Mouse (Mus musculus): ENCODE results near the gene March6.

The March6 gene

DNA sequence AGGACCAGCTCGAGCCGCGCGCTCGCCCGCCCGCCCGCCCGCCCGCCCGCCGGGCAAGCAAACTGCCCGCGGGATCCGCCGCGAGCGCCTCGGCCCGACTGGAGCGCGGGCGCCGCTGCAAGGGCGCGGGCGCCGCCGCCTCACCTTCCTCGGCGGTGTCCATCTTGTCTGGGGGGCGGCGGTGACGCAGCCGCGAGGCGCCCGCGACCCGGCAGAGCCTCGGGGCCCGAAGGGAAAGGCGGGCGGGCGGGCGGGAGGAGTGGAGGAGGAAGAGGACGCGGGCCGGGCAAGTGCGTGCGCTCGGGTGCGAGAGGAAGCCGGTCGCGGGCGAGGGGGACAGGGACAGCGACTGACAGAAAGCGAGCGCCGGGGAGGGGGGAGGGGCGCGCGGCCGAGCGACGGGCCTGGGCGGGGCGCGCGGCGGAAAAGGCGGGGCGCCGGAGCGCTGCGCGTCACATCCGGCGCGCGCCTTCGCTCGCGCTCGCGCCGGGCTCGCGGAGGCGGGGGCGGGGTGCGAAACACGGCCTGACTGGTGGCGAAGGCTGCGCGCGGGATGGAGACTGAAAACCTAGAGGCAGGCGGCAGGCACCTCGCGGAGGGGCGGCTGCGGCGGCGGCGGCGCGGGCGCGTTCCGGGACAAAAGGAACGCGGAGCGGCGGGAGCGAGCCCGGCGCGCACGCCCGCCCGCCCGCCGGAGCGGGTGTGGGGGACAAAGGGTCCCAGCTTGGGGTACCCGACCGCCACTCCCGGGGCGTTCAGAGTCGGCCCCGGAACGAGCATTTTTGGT, at the start of gene March6:
TSS of gene March6 (minus strand) at position 395 of the 787 bp plus-strand sequence.
- peak; percentile 95 for DNase-seq (ENCODE audit: low read depth)

DNA sequence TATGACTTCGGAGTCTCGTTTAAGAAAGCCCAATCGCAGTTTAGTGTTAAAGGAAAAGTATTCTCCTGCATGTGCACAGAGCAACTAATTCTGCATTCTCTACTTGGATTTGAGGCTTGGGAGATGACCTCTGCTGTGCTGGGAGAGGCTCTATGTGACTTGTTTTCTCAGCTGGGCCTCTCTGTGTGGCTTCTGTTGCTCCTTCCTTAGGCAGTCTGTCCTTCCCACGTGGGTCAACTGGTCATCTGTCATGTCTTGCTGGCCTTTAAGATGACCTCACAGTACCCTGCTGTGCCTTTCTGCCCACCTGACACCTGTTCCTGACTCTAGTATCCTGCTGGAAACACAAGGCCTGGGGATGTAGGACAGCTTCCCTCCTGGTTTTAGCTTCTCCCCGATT, 45.2 kb upstream of the March6 start:
- no peak for DNase-seq (ENCODE audit: low read depth)

- DNase-seq (ENCODE audit: low read depth): no peak
Observed at GRCm38 (mm10) chr15:31573692-31574091, 42.8 kb upstream of the March6 start.

DNA sequence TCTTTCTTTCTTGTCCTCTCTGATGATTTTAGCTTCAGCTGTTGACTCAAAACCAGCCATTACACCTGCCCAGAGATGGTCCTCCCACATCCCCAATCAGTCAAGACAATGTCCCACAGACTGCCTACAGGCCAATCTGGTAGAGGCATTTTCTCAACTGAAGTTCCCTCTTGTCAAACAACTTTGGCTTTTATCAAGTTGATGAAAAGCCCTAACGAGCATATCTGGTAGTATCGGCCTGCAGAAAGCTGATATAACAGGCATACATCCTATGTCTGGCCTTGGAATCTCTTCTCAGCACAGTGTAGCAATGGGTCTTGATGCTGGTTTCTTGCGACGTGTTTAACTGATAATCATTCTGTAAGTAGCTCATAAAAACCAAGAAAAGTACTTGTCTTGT, 42.4 kb upstream of the March6 start:
- no peak for DNase-seq (ENCODE audit: low read depth)

GRCm38 (mm10) chr15:31571906-31572722, 41.3 kb upstream of the March6 start:
- DNase-seq (ENCODE audit: low read depth): peak; percentile 26

DNA sequence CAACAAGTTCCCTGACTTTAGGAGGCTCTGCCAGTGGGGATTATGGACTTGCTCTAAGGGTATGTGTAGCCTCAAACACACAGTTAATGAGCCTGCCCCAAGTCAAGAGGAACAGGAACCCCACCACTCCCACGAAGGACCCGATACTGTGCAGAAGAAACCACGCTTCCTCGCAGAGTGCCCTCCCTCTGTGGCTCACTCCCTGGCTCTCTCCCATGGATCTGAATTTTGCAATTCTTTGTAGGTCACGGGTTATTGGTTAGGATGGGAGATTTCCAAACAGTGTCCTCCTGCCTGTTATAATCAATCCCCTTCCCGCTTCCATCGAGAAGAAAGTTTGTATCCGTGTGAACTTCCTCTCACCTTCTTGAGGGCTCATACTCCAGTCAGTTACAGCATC, 40.1 kb upstream of the March6 start:
- no peak for DNase-seq (ENCODE audit: low read depth)

DNA sequence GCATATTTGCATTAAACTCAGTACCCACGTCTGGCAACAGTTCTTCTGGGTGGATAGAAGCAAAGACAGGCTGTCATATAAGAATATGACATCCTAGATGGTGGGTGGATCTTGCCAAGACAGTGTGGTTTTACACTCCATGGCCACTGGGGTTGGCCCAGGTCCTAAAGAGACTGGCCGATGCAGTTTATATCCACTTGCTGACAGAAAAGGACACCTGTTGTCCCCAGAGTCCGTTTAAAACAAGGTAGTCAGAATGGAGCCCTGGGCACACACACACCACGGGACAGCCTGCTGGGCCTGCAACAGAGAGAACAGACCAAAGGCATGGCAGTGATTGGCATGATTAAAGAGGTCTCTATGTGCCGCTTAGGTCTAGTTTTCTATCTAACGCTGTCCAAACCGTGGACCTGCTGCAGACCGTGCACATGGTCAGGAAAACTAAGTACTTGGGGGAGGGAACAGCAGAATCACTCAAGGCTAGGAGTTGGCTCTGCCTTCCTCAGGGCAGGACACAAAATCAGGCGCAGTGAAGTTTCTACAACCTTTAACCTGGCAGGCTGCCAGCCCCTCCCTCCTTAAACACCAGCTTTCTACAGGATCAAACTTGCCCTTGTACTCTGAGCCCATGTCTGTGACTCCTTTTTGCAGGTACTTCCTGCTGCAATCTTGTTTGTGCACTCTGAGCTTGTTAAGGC, 38.6 kb upstream of the March6 start:
- no peak for DNase-seq (ENCODE audit: low read depth)

GRCm38 (mm10) chr15:31568581-31568996, 37.7 kb upstream of the March6 start:
- DNase-seq (ENCODE audit: low read depth): no peak

GRCm38 (mm10) chr15:31567431-31567830, 36.6 kb upstream of the March6 start:
- DNase-seq (ENCODE audit: low read depth): no peak

- DNase-seq (ENCODE audit: low read depth): no peak
Observed at GRCm38 (mm10) chr15:31565786-31566185, 34.9 kb upstream of the March6 start.

DNA sequence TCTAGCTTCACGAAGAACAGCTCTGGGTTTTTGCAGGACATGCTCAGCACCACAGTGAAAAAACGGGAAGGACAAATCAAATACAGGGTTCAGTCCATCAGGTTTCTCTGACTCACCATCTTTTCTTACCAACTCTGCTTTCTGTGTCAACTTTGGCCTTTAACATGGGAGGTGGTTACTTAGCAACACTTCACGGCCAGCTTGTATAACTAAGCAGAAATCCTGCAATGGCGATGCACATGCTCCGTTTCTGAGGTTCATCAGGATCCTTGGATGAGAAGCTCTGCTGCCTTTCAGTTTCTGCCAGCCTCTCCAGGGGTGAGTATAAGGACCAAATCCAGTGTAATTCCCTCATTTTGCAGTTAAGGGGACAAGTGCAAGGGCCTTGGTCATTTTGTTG, 34.3 kb upstream of the March6 start, which contains the start of gene Cmbl:
TSS of gene Cmbl (plus strand) at position 206 of the 400 bp plus-strand sequence.
- DNase-seq (ENCODE audit: low read depth): no peak

DNA sequence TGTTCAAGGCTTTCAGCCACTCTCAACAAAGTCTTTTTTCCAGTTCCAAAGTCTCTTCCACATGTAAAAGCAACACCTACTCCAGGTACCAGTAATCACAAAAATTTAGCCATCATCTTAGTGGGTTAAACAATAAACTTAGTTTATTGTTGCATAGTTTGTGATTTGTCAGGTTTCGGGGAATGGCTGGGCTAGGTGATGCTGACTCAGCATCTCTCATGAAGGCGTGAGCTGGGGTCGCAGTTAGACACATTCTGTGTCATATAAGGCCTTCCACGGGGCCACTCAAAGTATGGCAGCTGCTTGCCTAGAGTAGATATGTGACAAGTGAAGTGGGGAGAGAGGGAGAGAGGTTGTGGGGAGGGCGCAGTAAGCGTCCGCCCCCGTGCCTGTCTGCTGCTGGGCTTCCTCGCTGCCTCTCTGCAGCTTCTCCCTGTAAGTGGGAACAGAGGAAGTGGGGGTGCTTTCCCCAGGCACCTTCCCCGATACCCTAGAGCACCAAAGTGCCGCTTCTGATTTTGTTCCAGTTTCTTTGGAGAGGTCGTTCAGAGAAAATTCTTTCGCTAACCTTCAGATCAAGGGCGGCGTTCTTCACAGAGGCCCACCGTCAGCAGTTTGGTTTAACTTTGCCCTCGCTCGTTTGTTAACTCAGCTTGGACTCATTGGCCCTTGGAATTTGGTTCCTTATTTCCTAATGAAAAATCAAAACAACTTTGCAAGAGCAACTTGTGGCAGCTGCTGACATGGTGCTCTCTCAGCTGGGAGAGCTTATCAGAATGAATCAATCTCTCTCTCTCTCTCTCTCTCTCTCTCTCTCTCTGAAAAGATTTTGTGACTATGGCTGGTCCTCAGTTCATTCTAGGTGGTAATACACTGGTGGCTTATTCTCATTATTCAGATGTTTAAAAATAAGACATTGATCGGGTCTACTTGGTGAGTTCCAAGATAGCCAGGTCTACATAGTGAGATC, 33.0 kb upstream of the March6 start:
- DNase-seq (ENCODE audit: low read depth): no peak

DNA sequence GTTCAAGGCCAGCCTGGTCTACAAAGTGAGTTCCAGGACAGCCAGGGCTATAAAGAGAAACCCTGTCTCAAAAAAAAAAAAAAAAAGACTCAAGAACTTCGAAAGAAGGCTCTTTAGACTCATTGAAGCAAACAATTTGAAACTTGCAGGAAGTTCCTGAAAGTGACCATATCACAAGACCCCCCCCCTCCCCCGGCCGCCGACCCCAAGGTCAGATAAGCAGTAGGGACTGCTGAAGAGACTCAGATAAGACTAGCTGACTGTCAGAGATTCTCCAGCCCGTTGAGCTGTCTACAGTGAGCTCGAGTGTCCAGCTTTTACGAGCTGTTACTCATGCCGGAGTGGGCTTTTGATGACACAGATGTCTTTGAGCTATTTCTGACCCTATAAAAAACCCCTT, 32.0 kb upstream of the March6 start:
- no peak for DNase-seq (ENCODE audit: low read depth)

DNA sequence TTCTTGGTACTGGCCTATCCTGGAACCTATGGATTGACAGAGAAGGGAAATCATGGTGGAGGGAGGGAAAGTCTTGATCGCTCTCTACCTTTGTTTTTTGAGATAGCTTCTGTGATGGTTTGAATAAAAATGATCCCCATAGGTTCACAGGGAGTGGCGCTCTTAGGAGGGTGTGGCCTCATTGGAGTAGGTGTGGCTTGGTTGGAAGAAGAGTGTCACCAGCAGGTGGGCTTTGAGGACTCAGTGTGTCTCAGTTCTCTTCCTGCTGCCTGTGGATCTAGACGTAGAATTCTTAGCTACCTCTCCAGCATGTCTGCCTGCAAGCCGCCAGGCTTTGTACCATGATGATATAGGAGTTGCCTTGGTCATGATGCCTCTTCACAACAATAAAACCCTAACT, 31.1 kb upstream of the March6 start:
- no peak for DNase-seq (ENCODE audit: low read depth)

GRCm38 (mm10) chr15:31561390-31561789, 30.5 kb upstream of the March6 start:
- DNase-seq (ENCODE audit: low read depth): no peak

- DNase-seq (ENCODE audit: low read depth): no peak
Observed at GRCm38 (mm10) chr15:31554855-31555254, 24.0 kb upstream of the March6 start.

DNA sequence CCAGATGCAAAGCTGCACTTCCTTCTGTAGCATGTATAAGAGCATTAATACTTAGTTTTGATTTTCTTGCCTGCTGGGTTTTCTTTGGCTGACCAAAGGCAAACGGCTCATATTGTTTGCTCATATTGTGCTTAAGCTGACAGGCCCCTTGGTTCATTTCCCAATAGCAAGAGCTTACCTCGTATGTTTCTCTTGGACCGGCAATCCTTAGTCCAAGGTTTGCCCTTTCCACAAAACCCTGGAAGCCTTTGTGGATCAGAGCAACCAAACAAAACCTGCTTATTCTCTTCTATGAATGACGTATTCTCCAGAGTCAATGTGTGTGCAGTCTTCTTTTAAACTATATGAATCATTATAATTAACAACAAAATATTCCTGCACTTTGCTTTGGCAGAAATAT, 19.5 kb upstream of the March6 start:
- DNase-seq (ENCODE audit: low read depth): no peak

DNA sequence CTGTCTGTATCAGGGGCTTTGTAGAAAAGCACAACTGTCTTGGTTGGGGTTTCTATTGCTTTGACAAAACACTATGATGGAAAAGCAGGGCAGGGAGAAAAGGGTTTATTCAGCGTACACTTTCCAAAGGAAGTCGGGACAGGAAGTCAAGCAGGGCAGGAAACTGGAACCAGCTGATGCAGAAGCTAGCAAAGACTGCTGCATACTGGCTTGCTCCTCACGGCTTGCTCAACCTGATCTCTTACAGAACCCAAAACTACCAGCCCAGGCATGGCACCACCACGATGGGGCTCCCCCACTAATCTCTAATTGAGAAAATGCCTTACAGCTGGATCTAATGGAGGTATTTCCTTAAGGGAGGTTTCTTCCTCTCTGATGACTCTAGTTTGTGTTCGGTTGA, 16.6 kb upstream of the March6 start:
- DNase-seq (ENCODE audit: low read depth): no peak

- no peak for DNase-seq (ENCODE audit: low read depth)
Observed at GRCm38 (mm10) chr15:31546291-31546690, 15.4 kb upstream of the March6 start.

- DNase-seq (ENCODE audit: low read depth): no peak
Observed at GRCm38 (mm10) chr15:31545058-31545457, 14.2 kb upstream of the March6 start.

GRCm38 (mm10) chr15:31543246-31543645, 12.4 kb upstream of the March6 start:
- no peak for DNase-seq (ENCODE audit: low read depth)

Measured in naive thymus-derived CD4-positive, alpha-beta T cell, adult 2 months (primary cell).